Mouse (Mus musculus): ENCODE results near the gene Apol10b. TPM values are rescaled to one million over a fixed set of nuclear protein-coding genes. Genes with fewer than 3 reads are reported as not detected.

The Apol10b gene
- polyA plus RNA-seq, 1 experiment from 2014 or later, result 0.55 TPM

Other genes starting within 250 kb of the Apol10b start
- gene Apol7a, start 197.0 kb downstream of the Apol10b start, polyA plus RNA-seq (2015; fragmentation: Nextera tagmentation; extraction: Ambion mirVana), result 12.5 and 13.4 TPM in 2 replicates
- gene Apol9a, start 185.0 kb downstream of the Apol10b start, polyA plus RNA-seq (2015; fragmentation: Nextera tagmentation; extraction: Ambion mirVana), result 0.44 and 0.55 TPM in 2 replicates
- gene Apol7b, start 148.6 kb downstream of the Apol10b start, polyA plus RNA-seq (2015; fragmentation: Nextera tagmentation; extraction: Ambion mirVana), result 0.28 TPM in 1 of 2 replicates, not detected in the other
- 0.21 and 0.23 TPM in 2 replicates for gene Apol10a, start 119.1 kb downstream of the Apol10b start, polyA plus RNA-seq (2015; fragmentation: Nextera tagmentation; extraction: Ambion mirVana)
- gene Apol11a, start 87.9 kb downstream of the Apol10b start, polyA plus RNA-seq (2015; fragmentation: Nextera tagmentation; extraction: Ambion mirVana), result not detected in 2 replicates
- gene Apol7c, start 62.8 kb downstream of the Apol10b start, polyA plus RNA-seq (2015; fragmentation: Nextera tagmentation; extraction: Ambion mirVana), result 5.3 and 5.7 TPM in 2 replicates
- gene 1700025B11Rik, start 34.2 kb downstream of the Apol10b start, polyA plus RNA-seq (2015; fragmentation: Nextera tagmentation; extraction: Ambion mirVana), result not detected in 2 replicates
- gene Gm36245, start 3.1 kb upstream of the Apol10b start, polyA plus RNA-seq (2015; fragmentation: Nextera tagmentation; extraction: Ambion mirVana), result not detected in 2 replicates
- gene Apol11b, start 47.2 kb upstream of the Apol10b start, polyA plus RNA-seq (2015; fragmentation: Nextera tagmentation; extraction: Ambion mirVana), result 0.17 TPM in 1 of 2 replicates, not detected in the other
- 0.50 and 0.70 TPM in 2 replicates for gene Apol7e, start 102.7 kb upstream of the Apol10b start, polyA plus RNA-seq (2015; fragmentation: Nextera tagmentation; extraction: Ambion mirVana)
- 0.11 and 0.13 TPM in 2 replicates for gene Apol9b, start 132.9 kb upstream of the Apol10b start, polyA plus RNA-seq (2015; fragmentation: Nextera tagmentation; extraction: Ambion mirVana)
- gene Apol8, start 160.9 kb upstream of the Apol10b start, polyA plus RNA-seq (2015; fragmentation: Nextera tagmentation; extraction: Ambion mirVana), result 0.21 and 0.34 TPM in 2 replicates
- gene Myh9, start 246.1 kb upstream of the Apol10b start, polyA plus RNA-seq (2015; fragmentation: Nextera tagmentation; extraction: Ambion mirVana), result 39.1 and 43.8 TPM in 2 replicates